Mouse (Mus musculus): Measurements from ENCODE around the gene Zdhhc13.

The Zdhhc13 gene

GRCm38 (mm10) chr7:48788851-48789572 lies at the start of gene Zdhhc13:
Zdhhc13 (plus strand) TSS chr7:48789003.
- peak; percentile 76 for DNase-seq (ENCODE audit: low read depth, low spot score)

GRCm38 (mm10) chr7:48749298-48750163 lies 39.3 kb upstream of the Zdhhc13 start:
- peak; percentile 65 for DNase-seq (ENCODE audit: low read depth, low spot score)

GRCm38 (mm10) chr7:48750164-48750809 lies 38.5 kb upstream of the Zdhhc13 start:
- no peak for DNase-seq (ENCODE audit: low read depth, low spot score)

DNA sequence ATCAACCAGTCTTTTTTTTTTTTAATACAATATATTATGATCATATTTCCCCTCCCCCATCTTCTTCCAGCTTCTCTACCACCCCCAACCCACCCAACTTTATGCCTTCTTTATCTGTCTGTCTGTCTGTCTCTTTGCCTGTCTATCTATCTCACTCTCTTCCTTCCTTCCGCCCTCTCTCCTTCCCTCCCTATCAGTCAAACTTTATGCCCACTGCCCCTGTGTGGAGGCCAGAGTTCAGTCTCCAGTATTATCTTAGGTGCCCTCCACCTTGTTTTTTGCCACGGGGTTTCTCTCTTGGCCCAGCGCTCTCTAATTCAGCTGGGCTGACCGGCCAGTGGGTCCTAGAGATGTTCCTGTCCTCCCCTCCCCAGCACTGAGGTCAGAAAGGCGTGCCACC lies 37.6 kb upstream of the Zdhhc13 start:
- no peak for DNase-seq (ENCODE audit: low read depth, low spot score)

GRCm38 (mm10) chr7:48754415-48754974 lies 34.3 kb upstream of the Zdhhc13 start:
- DNase-seq (ENCODE audit: low read depth, low spot score), result no peak

DNA sequence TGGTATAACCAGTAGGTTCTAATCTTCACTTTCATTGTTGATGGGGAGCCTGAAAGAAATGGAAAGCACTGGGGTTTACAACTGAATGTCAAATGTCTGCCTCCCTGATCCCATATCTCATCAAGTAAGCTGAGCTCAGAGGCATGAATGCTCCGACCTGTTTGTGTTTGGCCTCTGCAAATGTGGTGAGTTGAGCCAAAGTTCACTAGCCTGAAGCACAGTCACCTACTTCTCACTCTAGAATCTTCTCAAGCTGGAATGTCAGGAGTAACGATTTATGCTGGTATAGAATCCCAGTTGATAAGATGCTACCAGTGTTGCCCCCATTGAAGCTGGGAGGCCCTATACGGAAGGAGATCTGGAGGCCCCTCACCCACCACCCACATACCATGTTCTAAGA lies 33.0 kb upstream of the Zdhhc13 start:
- no peak for DNase-seq (ENCODE audit: low read depth, low spot score)

- DNase-seq (ENCODE audit: low read depth, low spot score), result no peak
These were observed 32.4 kb upstream of the Zdhhc13 start for GRCm38 (mm10) chr7:48756306-48756931.

DNA sequence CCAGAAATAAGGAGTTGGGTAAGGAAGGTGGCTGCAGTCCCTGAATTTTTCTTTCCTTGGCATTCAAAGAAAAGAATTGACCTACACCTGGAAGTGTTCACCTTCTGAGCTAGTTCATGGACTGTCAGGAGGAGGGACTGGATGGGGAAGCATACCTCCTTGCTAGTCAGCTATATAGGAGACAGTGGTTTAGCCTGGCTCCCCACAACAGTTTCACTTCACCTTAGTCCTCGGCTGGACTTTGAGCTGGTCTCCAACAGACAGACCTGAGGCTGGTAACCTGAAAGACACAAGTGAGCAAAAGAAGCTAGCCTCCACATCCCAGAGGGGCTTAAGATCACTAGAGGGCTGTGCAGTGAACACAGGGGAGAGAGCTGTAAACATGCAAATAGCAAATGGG lies 30.7 kb upstream of the Zdhhc13 start:
- no peak for DNase-seq (ENCODE audit: low read depth, low spot score)

DNA sequence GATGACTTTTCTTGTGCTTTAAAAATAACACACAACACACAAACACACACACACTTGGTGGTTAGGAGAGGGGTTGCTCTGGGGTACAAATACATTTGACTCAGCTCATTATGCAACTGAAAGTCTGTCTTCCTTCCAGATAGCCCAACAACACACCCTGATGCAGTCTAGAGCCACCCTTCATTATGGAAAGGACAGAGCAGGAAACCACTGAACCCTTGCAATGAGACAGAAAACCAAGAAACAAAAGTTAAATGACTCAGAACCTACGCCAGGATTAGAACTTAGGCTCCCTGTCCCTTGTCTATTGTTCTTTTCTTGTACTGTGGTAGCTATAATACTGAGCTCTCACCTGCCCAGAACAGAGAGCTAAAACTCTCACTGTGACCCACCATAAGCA lies 28.0 kb upstream of the Zdhhc13 start:
- no peak for DNase-seq (ENCODE audit: low read depth, low spot score)

DNA sequence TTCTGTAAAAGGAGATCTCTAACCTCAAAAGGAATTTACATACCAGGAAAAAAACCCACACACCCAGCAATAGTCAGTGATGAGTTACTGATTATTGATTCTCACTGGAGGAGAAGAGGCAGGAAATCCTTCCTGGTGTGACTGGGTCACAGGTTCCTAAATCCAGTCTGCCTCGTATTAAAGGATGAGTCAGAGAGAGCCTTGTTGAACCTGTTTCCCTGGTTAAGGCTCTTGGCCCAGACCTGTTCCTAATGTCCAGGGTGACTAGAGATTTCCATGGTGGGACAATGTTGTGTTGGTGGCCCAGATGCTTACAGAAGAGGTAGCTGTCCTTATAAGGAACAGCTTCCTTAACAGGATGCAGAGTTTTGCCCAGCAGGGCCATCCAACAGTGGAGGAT lies 26.5 kb upstream of the Zdhhc13 start:
- DNase-seq (ENCODE audit: low read depth, low spot score), result no peak

DNA sequence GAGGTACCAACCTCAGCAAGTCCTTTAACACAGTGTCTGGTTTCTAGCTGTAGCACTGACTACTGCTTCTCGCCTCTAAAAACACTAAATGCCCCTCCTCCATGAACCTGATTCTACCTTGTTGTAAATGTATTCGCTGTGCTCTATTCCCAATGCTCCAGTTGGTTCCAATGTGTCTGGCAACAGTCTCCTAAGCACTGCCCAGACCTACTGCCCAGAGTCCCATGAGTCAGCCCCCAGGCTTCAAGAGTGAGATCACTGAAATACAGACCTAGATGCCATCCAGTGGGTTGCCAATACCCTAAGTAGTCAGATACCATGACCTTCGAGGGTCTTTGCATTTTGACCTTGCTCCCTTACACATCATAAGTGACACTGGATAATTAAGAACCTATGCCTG lies 26.1 kb upstream of the Zdhhc13 start:
- no peak for DNase-seq (ENCODE audit: low read depth, low spot score)

- DNase-seq (ENCODE audit: low read depth, low spot score), result no peak
These were observed 22.8 kb upstream of the Zdhhc13 start for GRCm38 (mm10) chr7:48765959-48766358.

DNA sequence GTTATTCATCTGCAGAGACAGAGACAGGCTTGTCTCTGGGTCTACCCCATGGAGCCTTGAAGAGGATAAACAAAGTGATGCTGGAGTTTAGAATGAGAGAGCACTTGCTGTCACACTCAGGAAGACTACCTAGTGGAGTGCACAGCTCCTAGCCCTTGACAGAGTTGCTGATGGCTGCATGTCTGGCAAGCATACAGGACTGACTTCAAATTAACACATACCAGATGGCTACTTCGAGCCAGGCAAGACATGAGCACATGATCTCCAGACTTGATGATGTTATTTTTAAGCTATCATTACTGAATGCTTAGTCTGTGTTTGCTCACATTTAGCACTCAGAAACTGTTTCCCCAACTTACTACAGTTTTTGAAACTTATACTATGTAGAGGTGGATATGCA lies 19.1 kb upstream of the Zdhhc13 start:
- no peak for DNase-seq (ENCODE audit: low read depth, low spot score)

DNA sequence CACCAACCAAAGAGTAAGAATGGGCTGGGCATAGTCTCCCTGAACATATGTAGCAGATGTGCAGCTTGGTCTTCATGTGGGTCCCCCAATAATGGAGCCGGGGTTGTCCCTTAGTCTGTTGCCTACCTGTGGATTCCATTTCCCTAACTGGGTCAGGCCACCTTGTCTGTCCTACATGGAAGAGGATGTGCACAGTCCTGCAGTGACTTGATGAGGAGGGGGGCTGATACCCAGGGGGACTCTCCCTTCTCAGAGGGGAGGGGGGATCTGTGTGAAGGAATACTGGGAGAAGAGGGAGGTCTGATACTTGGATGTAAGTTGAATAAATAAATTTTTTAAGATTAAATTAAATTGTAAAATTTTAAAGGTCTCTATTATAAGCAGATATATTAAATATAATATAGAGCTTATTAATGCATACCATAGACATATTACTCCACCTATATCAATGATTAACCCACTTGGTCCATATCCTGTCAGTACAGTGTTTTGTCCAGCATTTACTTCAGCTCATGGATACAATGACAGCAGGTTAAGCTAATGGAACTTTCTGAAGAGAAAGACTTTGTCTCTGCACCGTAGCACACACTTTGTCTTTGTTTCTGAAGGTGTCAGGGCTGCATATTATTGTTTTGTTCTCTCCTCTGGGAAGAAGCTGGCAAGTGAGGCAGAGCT lies 16.6 kb upstream of the Zdhhc13 start:
- no peak for DNase-seq (ENCODE audit: low read depth, low spot score)

- no peak for DNase-seq (ENCODE audit: low read depth, low spot score)
These were observed 15.5 kb upstream of the Zdhhc13 start for GRCm38 (mm10) chr7:48773333-48773732.

DNA sequence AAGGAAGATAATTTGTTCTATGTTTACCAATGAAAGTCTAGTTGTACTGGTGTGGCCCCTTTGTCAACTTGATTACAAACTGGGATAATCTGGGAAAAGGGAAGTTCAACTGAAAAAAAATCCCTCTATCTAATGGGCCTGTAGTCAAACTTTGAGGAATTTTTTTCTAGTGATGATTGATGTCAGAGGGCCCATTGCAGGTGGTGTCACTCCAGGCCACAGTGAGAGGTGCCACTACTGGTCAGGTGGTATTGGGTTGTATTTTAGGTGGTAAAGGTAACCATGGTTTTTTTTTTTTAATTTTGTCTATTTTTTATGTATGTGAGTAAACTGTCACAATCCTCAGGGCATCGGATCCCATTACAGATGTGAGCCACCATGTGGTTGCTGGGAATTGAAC lies 14.2 kb upstream of the Zdhhc13 start:
- DNase-seq (ENCODE audit: low read depth, low spot score), result no peak

DNA sequence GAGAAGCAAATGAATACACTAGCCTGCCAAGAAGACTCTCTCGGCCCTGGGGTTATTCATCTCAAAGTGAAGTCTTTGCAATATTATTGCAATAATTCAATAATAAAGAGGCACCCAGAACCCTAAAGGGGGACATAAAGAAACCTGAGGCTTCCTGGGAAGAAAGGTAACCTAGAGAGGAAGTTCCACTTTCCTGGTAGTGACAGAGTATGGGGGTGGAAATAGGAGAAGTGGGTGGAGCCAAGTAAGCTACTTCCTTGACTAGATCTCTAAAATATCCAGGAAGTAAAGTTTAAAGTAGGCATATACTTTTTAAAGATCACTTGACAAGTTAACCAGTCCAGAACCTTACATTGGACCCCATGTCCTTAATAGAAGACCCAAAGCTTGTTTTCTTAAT lies 13.4 kb upstream of the Zdhhc13 start:
- DNase-seq (ENCODE audit: low read depth, low spot score), result no peak

- no peak for DNase-seq (ENCODE audit: low read depth, low spot score)
These were observed 10.9 kb upstream of the Zdhhc13 start for GRCm38 (mm10) chr7:48777721-48778504.

GRCm38 (mm10) chr7:48779110-48779509 lies 9.7 kb upstream of the Zdhhc13 start:
- DNase-seq (ENCODE audit: low read depth, low spot score), result no peak

DNA sequence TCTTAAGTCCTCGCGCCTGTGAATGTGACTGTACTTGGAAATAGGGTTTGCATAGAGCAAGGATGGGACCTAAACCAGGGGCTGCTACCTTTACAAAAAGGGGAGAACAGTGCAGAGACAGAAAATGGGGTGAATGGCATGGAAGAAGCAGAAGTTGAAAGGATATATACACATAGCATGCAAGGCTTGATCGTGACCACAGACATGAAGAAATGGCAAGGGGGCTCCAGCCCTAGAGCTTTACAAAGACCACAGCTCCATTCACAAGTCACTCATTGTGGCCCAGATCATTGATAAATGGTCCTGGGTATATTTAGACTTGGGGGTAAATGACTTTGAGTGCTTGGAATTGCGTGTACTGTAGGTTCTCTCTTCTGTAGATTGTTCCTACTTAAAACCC lies 6.4 kb upstream of the Zdhhc13 start:
- no peak for DNase-seq (ENCODE audit: low read depth, low spot score)
